24 mouse cellular contexts compared by ENCODE assay signal in genomic region chr7:45401521-45402085, GRCm38 (mm10). TPM values are rescaled to one million over a fixed set of nuclear protein-coding genes. Genes with fewer than 3 reads are reported as not detected.
"Had no signal": no experiment of that assay in that cellular context is flagged by ENCODE, and none has a peak within 500 bp of the region (broad histone marks: within the 10 kb centered on the region; RNA-seq: fewer than 3 reads in every experiment).

No protein-coding gene starts in this region.

- H3K4me3 ChIP-seq: left cerebral cortex, adult 2 months; limb, embryonic 12.5 days; limb, embryonic 15.5 days; midbrain, embryonic 12.5 days; midbrain, embryonic 15.5 days; neural tube, embryonic 13.5 days had no signal

- ATAC-seq: liver, postnatal 0 days; lung, postnatal 0 days; midbrain, embryonic 15.5 days had no signal

- H3K36me3 ChIP-seq: limb, embryonic 12.5 days; limb, embryonic 15.5 days; midbrain, embryonic 12.5 days; midbrain, embryonic 15.5 days; neural tube, embryonic 13.5 days had no signal

- H3K9ac ChIP-seq: limb, embryonic 12.5 days; limb, embryonic 15.5 days; liver, embryonic 14.5 days; liver, postnatal 0 days; lung, embryonic 14.5 days; midbrain, embryonic 12.5 days; midbrain, embryonic 15.5 days; neural tube, embryonic 13.5 days had no signal

- H3K27ac ChIP-seq: left cerebral cortex, adult 2 months; limb, embryonic 12.5 days; limb, embryonic 15.5 days; liver, embryonic 14.5 days; macrophage; midbrain, embryonic 12.5 days; midbrain, embryonic 15.5 days; neural tube, embryonic 13.5 days; stomach, postnatal 0 days had no signal

- H3K9me3 ChIP-seq: limb, embryonic 12.5 days; limb, embryonic 15.5 days; midbrain, embryonic 12.5 days; midbrain, embryonic 15.5 days; neural tube, embryonic 13.5 days had no signal

- H3K4me2 ChIP-seq: limb, embryonic 12.5 days; limb, embryonic 15.5 days; liver, embryonic 11.5 days; lung, embryonic 14.5 days; midbrain, embryonic 12.5 days; midbrain, embryonic 15.5 days; neural tube, embryonic 13.5 days had no signal

- DNase-seq: kidney, adult 18-20 months; kidney, postnatal 10 days; kidney, postnatal 36 days; layer of hippocampus, postnatal 36 days; liver, postnatal 0 days; lung, embryonic 14.5 days; right cerebral cortex, adult 18-20 months; right cerebral cortex, postnatal 14 days; right cerebral cortex, postnatal 4 days; thymus, postnatal 25 days had no signal

RNA-seq across cellular contexts. Expression of gene Kcna7, which starts 3.9 kb away (rescaled TPM):
- polyA plus RNA-seq: kidney, embryonic 14.5 days; liver, embryonic 11.5 days; liver, embryonic 14.5 days; liver, postnatal 0 days; lung, embryonic 14.5 days; macrophage; midbrain, embryonic 12.5 days; midbrain, embryonic 15.5 days; neural tube, embryonic 13.5 days; stomach, embryonic 14.5 days had no signal

RNA-seq across cellular contexts. Expression of gene Ntf5, which starts 11.9 kb away (rescaled TPM):
- polyA plus RNA-seq: macrophage; neural tube, embryonic 13.5 days had no signal

RNA-seq across cellular contexts. Expression of gene Lhb, which starts 19.0 kb away (rescaled TPM):
- polyA plus RNA-seq: kidney, embryonic 14.5 days; limb, embryonic 12.5 days; limb, embryonic 15.5 days; liver, embryonic 14.5 days; liver, postnatal 0 days; lung, embryonic 14.5 days; macrophage; midbrain, embryonic 12.5 days; neural tube, embryonic 13.5 days; stomach, postnatal 0 days; thymus, postnatal 0 days had no signal

RNA-seq across cellular contexts. Expression of gene Lin7b, which starts 31.2 kb away (rescaled TPM):
- polyA plus RNA-seq: liver, embryonic 11.5 days; liver, postnatal 0 days; lung, postnatal 0 days; macrophage had no signal
